Mouse (Mus musculus) intestine, embryonic 14.5 days (tissue): ENCODE data around the gene Osbpl5. TPM values are rescaled to one million over a fixed set of nuclear protein-coding genes. Genes with fewer than 3 reads are reported as not detected.

Source experiments
- ATAC-seq: fragments of 200-750 bp; cut with Nextera tagmentation; replicated peaks from 2 replicates; pipeline ENCODE4 v1.8.0; 2017; ENCODE audit warnings: low read depth, moderate number of reproducible peaks, moderate TSS enrichment, moderate library complexity; ENCODE audit not compliant: low FRiP score, low TSS enrichment
- DNase-seq: peaks from one replicate; pipeline ENCODE4 v3.0.0-alpha.2; 2018; ENCODE audit warnings: low spot score
- H3K27ac ChIP-seq: fragments of 300-500 bp; sonication (generic); 2 replicates; pipeline ENCODE4 v1.5.1; 2014; ENCODE audit warnings: low read depth, mild to moderate bottlenecking, control low read depth
- H3K27me3 ChIP-seq: fragments of 300-500 bp; sonication (generic); replicated peaks from 2 replicates; pipeline ENCODE4 v1.6.1; 2014; ENCODE audit warnings: low read length, control low read depth; ENCODE audit not compliant: control insufficient read depth, insufficient read depth
- H3K36me3 ChIP-seq: fragments of 300-500 bp; sonication (generic); 2 replicates; pipeline ENCODE4 v1.6.1; 2014; ENCODE audit warnings: low read length, control low read depth; ENCODE audit not compliant: control insufficient read depth, insufficient read depth
- H3K4me1 ChIP-seq: fragments of 300-500 bp; sonication (generic); replicated peaks from 2 replicates; pipeline ENCODE4 v1.6.1; 2014; ENCODE audit warnings: low read length, control low read depth, mixed read lengths; ENCODE audit not compliant: control insufficient read depth, insufficient read depth
- H3K4me2 ChIP-seq: fragments of 300-500 bp; sonication (generic); 2 replicates; pipeline ENCODE4 v1.6.1; 2014; ENCODE audit warnings: low read length
- H3K4me3 ChIP-seq: fragments of 300-500 bp; sonication (generic); 2 replicates; pipeline ENCODE4 v1.5.1; 2014; ENCODE audit warnings: low read depth, low read length, control low read depth, mixed read lengths
- H3K9ac ChIP-seq: fragments of 300-500 bp; sonication (generic); 2 replicates; pipeline ENCODE4 v1.6.1; 2014; ENCODE audit warnings: mild to moderate bottlenecking, low read length
- H3K9me3 ChIP-seq: fragments of 300-500 bp; sonication (generic); 2 replicates; pipeline ENCODE4 v1.6.1; 2016; ENCODE audit warnings: low read length, control low read depth; ENCODE audit not compliant: control insufficient read depth
- WGBS: fragments of 180-500 bp; shearing (Covaris S2); extraction: QIAGEN DNeasy Blood & Tissue Kit; methylation state at CpG from one replicate; pipeline ENCODE4 v1.1.7; 2014; 5-methylcytosine and 5-hydroxymethylcytosine counted together
- polyA plus RNA-seq: library from polyadenylated mRNA; unstranded; fragments of >200 nt; fragmentation: Nextera tagmentation; extraction: Ambion mirVana; gene quantifications from 2 replicates; pipeline ENCODE4 v1.2.1, GENCODE M21; 2014

The Osbpl5 gene
- polyA plus RNA-seq, 1 experiment from 2014 or later: 34.9 TPM

DNA sequence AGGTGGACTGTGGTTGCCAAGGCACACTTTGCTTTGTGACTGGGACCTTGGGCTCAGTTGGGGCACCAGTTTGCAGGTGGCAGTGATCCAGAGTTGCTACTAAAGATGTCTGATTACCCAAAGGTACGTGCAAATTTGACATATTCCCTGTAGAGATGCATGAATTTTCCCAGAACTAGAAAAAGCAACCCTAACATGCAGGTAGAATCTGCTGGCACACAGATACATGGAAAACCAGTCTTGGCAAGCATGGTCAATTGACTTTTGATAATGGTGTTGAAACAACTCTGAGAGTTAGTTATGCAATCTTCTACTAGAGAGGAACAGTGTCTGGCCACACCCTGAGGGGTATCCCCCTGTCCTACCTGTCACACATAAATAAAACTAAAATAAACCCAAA lies 5.4 kb downstream of the Osbpl5 start:
- Histone ChIP-seq H3K36me3 (no peaks in the 10 kb centered on the region), H3K27ac (no peak overlapping the region), H3K9ac (no peak overlapping the region), H3K9me3 (no peaks in the 10 kb centered on the region), H3K4me2 (no peak overlapping the region), H3K4me3 (no peak overlapping the region), H3K4me1 (0 out of 2 replicates have a peak, but pooled peaks cover 1% of the 10 kb centered on the region), H3K27me3 (peaks cover 12% of the 10 kb centered on the region; the same call in 1 of the 2 replicates)
- DNase-seq (no peak), ATAC-seq (no peak)
- WGBS: 82% methylated on average over 1 of the region's 1 CpGs

DNA sequence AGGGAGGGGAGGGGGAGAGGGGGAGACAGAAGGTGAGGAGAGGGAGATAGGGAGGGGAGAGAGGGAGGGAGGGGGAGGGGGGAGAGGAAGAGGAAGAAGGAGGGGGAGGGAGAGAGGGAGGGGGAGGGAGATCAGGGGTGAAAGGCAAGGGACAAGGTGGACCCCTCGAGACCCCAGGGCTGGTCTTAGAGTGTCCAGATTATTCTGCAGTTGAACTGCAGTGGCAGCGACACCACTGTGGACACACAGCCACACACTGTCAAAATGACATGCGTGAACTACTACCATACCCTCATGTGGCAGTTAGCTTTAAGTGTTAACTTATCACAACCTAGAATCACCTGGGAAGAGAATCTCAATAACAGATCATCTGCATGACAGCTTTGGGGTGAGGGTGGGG lies 7.7 kb downstream of the Osbpl5 start:
- ATAC-seq: no peak
- H3K36me3 ChIP-seq: no peaks in the 10 kb centered on the region
- no peak for DNase-seq
- H3K4me3 ChIP-seq: no peak overlapping the region
- no peaks in the 10 kb centered on the region for H3K27me3 ChIP-seq
- no peaks in the 10 kb centered on the region for H3K4me1 ChIP-seq
- WGBS: 72% methylated on average over 3 of the region's 3 CpGs
- H3K9ac ChIP-seq: no peak overlapping the region
- H3K4me2 ChIP-seq: no peak overlapping the region
- H3K27ac ChIP-seq: no peak overlapping the region
- H3K9me3 ChIP-seq: no peaks in the 10 kb centered on the region

DNA sequence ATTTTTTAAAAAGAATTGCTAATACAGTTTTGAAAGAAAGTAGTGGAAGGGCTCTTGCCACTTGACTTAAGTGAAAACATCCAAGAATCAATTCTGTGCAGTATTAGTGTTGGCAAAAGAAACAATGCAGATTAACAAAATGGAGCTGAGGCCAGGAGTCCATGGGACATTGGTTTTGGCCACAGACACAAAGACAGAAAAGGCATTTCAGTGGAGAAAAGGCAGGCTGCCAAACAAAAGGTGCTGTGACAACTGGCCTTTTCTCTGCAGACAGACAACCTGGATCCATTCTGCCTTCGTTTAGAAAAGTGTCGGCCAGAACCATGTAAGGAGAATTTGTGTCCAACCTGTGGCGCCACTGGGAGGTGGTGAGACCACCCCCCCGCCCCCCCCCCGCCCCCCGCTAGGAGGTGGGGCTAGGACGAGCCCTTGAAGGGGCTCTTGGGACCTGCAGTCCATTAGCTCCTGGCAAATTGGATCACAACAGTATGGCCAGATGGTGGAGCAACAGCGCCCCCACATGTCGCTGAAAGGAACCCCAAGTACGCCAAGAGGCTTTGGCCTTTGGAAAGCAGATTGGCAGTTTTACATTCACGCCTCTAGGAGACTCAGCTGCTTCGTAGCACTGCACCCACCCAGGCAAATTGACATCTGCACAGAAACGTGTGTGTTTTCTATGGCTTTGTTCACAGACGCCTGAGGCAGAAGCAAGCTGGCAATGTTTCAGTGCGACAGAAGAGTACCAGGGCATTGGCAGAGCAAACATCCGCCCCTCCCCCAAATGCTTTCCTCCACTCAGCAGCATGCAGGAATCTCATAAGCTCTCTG lies 8.5 kb downstream of the Osbpl5 start:
- Histone ChIP-seq H3K27me3 (no peaks in the 10 kb centered on the region), H3K4me2 (peak overlapping the region; percentile 40), H3K27ac (no peak overlapping the region), H3K4me3 (no peak overlapping the region), H3K9ac (peak overlapping the region; percentile 29; the same call in 1 of the 2 replicates), H3K36me3 (no peaks in the 10 kb centered on the region), H3K9me3 (no peaks in the 10 kb centered on the region), H3K4me1 (no peaks in the 10 kb centered on the region)
- ATAC-seq (peak; percentile 70), DNase-seq (peak; percentile 97)
- 4% methylated on average over 16 of the region's 16 CpGs for WGBS

DNA sequence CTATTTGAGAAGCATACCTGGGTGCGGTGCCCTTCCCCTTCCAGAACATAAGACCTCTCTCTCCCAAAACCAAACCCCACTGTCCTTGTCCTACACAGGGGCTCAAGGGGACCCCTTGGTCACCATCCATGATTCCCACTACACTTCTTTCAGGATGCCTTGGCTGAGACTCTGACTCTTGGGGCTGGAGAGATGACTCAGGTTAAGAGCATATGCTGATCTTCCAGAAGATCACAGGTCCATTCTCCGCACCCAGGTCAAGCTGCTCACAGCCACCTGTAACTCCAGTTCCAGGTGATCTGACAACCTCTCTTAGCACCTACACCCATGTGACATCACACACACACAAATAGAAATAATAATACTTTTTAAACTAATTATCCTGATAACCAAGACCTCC lies 16.1 kb downstream of the Osbpl5 start:
- H3K9me3 ChIP-seq: no peaks in the 10 kb centered on the region
- peak overlapping the region; percentile 83; the same call in 1 of the 2 replicates for H3K27ac ChIP-seq
- H3K9ac ChIP-seq: peak overlapping the region; percentile 83
- no peak for DNase-seq
- H3K4me1 ChIP-seq: peaks cover 26% of the 10 kb centered on the region
- WGBS: 15% methylated on average over 2 of the region's 2 CpGs
- H3K4me2 ChIP-seq: peak overlapping the region; percentile 86
- ATAC-seq: no peak; the same call in 1 of the 2 replicates
- H3K36me3 ChIP-seq: no peaks in the 10 kb centered on the region
- H3K27me3 ChIP-seq: no peaks in the 10 kb centered on the region
- H3K4me3 ChIP-seq: peak overlapping the region; percentile 80

DNA sequence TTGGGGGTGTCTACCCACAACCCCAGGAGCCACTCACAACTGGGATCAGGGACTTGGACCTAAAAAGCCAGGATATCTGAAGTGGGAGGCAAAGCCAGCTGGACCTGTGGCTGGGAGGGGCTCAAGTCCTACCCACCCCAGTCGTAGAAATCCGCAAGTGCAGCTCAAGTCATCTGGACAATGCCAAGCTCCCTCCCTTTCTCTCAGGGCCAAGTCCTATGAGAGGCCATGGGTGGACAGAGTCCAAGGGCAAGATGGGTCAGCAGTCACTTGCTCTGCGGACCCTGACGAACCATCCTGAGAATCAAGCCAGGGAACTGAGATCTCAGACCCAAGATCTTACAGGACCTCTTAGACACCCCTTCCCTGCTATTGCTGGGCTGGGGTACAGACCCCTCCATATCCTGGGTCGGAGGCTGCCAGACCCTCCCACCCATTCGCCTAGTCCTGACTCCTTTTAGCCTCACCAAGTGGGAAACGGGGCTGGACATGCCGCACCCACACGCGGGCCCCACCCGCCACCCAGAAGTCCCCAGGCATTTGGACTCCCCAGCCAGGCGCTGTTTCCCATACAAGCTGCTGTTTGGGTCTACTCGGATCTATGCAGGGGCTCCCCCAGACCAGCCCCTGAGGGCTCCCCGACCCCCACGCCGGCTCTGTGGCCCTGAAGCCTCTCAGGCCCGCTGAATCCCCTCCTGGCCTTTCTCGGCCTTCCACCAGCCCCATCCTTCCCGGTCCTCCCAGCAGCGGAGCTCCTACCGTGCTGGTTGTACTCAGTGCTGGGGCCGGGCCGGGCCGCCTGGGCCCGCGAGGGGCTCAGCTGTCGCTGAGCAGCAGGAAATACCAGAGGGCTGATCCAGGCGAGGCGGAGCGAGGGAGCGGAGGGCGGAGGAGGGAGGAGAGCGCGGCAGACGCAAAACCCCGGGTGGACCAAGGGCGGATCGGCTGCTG lies 17.0 kb downstream of the Osbpl5 start:
- peak overlapping the region; percentile 83 for H3K27ac ChIP-seq
- DNase-seq (peak; percentile 89), ATAC-seq (peak; percentile 90)
- peaks cover 26% of the 10 kb centered on the region for H3K4me1 ChIP-seq
- no peaks in the 10 kb centered on the region for H3K27me3 ChIP-seq
- H3K4me3 ChIP-seq: peak overlapping the region; percentile 80
- H3K4me2 ChIP-seq: peak overlapping the region; percentile 86
- H3K9ac ChIP-seq: peak overlapping the region; percentile 83
- 0 out of 2 replicates have a peak, but pooled peaks cover under 1% of the 10 kb centered on the region for H3K36me3 ChIP-seq
- 2% methylated on average over 38 of the region's 38 CpGs for WGBS
- no peaks in the 10 kb centered on the region for H3K9me3 ChIP-seq

DNA sequence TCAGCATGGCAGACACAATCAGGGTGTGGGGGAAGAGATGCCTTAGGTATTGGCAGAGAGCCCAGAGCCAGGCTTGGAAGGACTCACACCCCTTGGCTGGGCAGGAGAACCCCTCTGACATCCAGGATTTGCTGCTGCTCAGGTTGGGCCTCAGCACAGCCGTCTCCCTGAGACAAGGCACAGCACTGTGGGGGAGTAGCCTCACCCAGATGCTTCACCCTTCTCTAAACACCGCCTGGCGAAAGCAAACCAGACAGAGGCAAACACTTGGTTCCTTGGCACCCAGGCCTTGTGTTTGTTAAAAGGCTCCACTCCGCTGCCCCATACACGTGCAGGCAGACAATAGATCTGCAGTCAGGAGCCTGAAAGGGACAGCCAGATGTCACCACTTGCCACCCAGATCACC lies 18.2 kb downstream of the Osbpl5 start:
- Histone ChIP-seq H3K4me3 (peak overlapping the region; percentile 80), H3K27me3 (no peaks in the 10 kb centered on the region), H3K9me3 (no peaks in the 10 kb centered on the region), H3K27ac (no peak overlapping the region; the same call in 1 of the 2 replicates), H3K4me2 (peak overlapping the region; percentile 86), H3K9ac (peak overlapping the region; percentile 83; the same call in 1 of the 2 replicates), H3K36me3 (0 out of 2 replicates have a peak, but pooled peaks cover 4% of the 10 kb centered on the region), H3K4me1 (peaks cover 26% of the 10 kb centered on the region)
- DNase-seq: peak; percentile 66
- ATAC-seq: no peak
- 28% methylated on average over 5 of the region's 5 CpGs for WGBS

DNA sequence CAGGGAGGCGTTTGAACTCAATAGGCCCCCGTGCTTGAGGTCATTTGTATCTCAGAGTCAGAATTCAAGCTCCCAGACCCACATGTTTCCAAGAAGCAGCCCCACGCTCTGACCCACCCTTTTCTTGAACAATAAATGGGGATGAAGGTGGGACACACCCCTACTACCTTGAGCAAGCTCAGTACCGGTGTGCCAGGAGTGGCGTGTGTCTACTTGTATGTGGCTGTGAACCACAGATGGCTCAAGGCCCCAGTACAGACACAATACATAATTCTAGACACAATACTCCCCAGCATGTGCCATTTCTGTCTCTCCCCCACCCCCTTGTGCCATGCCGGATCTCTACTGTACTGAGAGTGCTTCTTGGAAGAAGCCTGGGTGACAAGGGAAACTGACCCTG lies 18.6 kb downstream of the Osbpl5 start:
- Histone ChIP-seq H3K4me1 (peaks cover 26% of the 10 kb centered on the region), H3K9ac (no peak overlapping the region; the same call in 1 of the 2 replicates), H3K27ac (no peak overlapping the region; the same call in 1 of the 2 replicates), H3K27me3 (no peaks in the 10 kb centered on the region), H3K9me3 (no peaks in the 10 kb centered on the region), H3K4me3 (peak overlapping the region; percentile 80; the same call in 1 of the 2 replicates), H3K4me2 (peak overlapping the region; percentile 86), H3K36me3 (peaks cover 9% of the 10 kb centered on the region; the same call in 1 of the 2 replicates)
- ATAC-seq (no peak), DNase-seq (no peak)
- 52% methylated on average over 6 of the region's 6 CpGs for WGBS

DNA sequence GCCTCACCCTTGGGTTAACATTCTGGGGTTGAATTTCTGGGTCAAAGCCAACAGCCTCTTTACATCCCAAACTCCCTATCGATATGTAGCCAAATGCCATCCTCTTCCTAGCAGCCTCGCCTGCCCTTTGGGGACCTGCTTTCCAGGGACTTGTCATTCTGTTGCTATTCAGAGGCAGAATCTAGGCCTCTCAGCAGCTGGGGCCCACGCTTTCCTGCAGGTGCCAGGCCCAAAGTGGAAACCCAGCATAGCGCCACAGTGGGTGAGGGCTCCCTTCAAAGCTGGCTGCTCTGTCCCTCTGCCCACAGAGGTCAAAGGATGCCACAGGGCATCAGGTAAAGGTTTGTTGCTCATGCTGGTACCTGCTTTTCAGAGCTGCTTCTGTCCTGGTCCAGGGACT lies 23.0 kb downstream of the Osbpl5 start:
- Histone ChIP-seq H3K4me1 (peaks cover 17% of the 10 kb centered on the region), H3K4me3 (no peak overlapping the region), H3K27me3 (no peaks in the 10 kb centered on the region), H3K36me3 (peaks cover 11% of the 10 kb centered on the region; the same call in 1 of the 2 replicates), H3K9ac (no peak overlapping the region), H3K9me3 (no peaks in the 10 kb centered on the region), H3K4me2 (no peak overlapping the region), H3K27ac (no peak overlapping the region)
- ATAC-seq (no peak), DNase-seq (no peak)
- WGBS: 89% methylated on average over 4 of the region's 4 CpGs
